ENCODE assay signal across 8 mouse cellular contexts in genomic region chr2:60086197-60086903, GRCm38 (mm10).
DNase-seq lines count a peak whose midpoint lies in the region; ATAC-seq and TF ChIP-seq lines count a peak whose summit lies in the region.

No protein-coding gene starts in this region.

- 66% methylated on average over 8 of the region's 8 CpGs for WGBS in liver, postnatal 0 days (ENCODE audit: insufficient replicate concordance)

- H3K27ac ChIP-seq in liver, postnatal 0 days (ENCODE audit: low read depth): peak overlapping the region; percentile 68

- no peak for ATAC-seq in liver, postnatal 0 days
- ATAC-seq in inflammation-experienced regulatory T-cells, adult 6 months: no peak

- peak; percentile 26 for DNase-seq in cerebellum, adult 9-10 months
- no peak for DNase-seq in cerebellum, postnatal 4 days (ENCODE audit: low spot score in 2 of 2)
- peak; percentile 61 for DNase-seq in 416B (ENCODE audit: low read depth)
- peak; percentile 89 for DNase-seq in fibroblast of lung, adult 2 months (ENCODE audit: low read depth)
- peak; percentile 34 for DNase-seq in liver, postnatal 0 days
- DNase-seq in frontal cortex, postnatal 10 days (ENCODE audit: low spot score in 2 of 2): no peak
- DNase-seq in layer of hippocampus, adult 11-12 months (ENCODE audit: low spot score): no peak

- TF ChIP-seq CTCF in liver, postnatal 0 days (IDR thresholded peaks at IDR 0.05; ENCODE audit: low read depth): no peak

- H3K27me3 ChIP-seq in liver, postnatal 0 days (ENCODE audit: insufficient read depth, low read length): no peaks in the 10 kb centered on the region

- no peak overlapping the region for H3K4me3 ChIP-seq in liver, postnatal 0 days (ENCODE audit: low read depth, low read length)

- H3K36me3 ChIP-seq in liver, postnatal 0 days (replicated peaks; ENCODE audit: insufficient read depth, low read length): no peaks in the 10 kb centered on the region

- peak overlapping the region; percentile 27 for H3K4me2 ChIP-seq in liver, postnatal 0 days (ENCODE audit: low read depth, low read length)

- H3K9ac ChIP-seq in liver, postnatal 0 days (replicated peaks): no peak overlapping the region

- no peak for TF ChIP-seq EP300 in liver, postnatal 0 days (IDR thresholded peaks at IDR 0.05; ENCODE audit: low read depth)

- H3K4me1 ChIP-seq in liver, postnatal 0 days (ENCODE audit: insufficient read depth): peaks cover 18% of the 10 kb centered on the region; the same call in 1 of the 2 replicates

- H3K9me3 ChIP-seq in liver, postnatal 0 days (ENCODE audit: low read length): no peaks in the 10 kb centered on the region

Comparison
In these comparisons a context has a peak if more than half of its experiments do, and no peak if none do; other contexts are left out.
1. DNase-seq: peak in cerebellum, adult 9-10 months (single experiment), 416B (single experiment), fibroblast of lung, adult 2 months (single experiment) and liver, postnatal 0 days (single experiment); none in cerebellum, postnatal 4 days (0 of 2), frontal cortex, postnatal 10 days (0 of 2) and layer of hippocampus, adult 11-12 months (single experiment).